Mouse (Mus musculus): ENCODE data around the gene Prrg2.
A peak's percentile ranks its signal among the peaks of the same experiment; 100 is the strongest.

The Prrg2 gene

DNA sequence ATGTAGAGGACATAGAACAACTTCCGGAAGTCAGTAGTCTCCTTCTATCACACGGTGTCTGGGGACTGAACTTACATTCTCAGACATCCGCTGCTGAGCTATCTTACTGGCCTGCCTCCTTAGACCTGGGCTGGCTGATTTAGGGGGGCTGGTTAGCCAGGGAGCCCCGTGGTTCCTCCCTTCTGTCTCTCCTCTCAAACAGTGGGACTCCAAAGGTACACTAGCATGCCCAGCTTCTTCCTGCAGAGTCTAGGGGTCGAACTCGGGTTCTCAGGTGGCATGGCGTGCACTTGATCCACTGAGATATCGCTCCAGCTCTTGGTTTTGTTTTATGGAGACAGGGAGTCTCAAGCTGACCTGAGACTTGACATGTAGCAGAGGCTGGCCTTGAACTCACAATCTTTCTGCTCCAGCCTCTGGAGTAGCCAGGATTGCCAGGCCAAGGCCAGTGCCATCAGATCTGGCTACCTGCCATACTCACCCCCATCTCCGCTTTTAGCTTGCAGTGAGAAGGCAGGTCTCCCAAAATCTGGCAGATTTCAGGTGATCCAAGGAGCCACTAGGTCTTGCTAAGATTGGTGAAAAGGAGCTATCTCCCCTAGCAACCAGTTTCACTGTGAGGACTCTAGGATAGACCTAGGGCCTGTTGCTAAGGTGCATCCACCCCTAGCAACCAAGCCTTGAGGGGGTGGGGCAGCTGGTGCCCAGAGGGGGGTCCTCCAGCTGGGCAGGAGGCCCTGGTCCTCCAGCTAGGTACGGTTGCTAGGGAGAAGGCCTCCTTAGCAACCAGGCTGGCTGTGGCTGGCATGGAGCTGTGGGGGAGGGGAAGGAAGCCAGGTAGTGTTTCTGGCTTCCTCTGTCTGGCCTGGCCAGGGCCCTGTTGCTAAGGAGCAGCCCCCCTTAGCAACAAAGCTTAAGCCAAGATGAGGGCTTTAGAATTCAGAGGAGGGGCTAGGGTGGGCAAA is 3.6 kb downstream of the Prrg2 start:
- DNase-seq (ENCODE audit: extremely low read depth, low read depth, low spot score): no peak

DNA sequence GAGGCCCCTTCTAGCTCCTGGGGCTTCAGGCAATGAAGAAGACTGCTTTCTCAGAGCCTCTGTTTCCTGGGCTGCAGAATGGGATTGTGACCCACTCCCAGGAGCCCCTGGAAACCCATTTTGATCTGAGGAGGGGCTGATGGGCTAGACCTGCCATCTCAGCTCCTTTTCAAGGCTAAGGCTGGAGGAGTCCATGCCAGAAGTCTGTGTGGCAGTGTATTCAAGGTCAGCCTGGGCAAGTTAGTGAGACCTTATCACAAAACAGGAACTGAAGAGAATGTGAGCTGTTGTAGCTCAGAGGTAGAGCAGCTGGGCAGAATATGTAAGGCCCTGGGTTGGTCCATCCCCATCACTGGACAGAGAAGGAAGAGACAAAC is 5.5 kb downstream of the Prrg2 start:
- no peak for DNase-seq (ENCODE audit: extremely low read depth, low read depth, low spot score)

DNA sequence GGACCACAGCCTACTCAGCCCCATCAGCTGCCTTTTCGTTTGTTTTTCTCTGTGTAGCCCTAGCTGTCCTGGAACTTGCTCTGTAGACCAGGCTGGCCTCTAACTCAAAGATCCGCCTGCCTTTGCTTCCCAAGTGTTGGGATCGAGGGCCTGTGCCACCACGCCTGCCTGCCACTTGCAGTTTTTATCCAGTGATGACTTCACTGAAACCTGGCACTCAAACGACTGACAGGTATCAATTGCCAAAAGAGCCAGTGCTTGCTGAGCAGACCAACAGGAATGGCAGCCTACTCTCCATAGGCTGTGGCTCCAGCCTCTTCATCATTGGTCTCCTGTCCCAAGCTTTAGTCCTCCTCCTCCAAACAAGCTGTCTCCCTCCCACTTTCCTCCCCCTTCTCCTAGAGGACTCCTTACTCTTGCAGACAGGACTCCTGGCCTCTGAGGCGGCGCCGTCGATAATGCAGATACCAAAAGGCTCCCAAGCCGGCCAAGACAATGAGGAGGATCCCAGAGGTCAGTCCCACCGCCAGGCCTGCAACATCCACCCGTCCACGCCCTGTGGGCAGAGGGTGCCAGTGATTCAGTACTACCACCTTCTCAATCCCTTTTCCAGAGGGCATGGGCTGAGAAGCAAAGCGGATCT is 6.0 kb downstream of the Prrg2 start:
- no peak for DNase-seq (ENCODE audit: extremely low read depth, low read depth, low spot score)

DNA sequence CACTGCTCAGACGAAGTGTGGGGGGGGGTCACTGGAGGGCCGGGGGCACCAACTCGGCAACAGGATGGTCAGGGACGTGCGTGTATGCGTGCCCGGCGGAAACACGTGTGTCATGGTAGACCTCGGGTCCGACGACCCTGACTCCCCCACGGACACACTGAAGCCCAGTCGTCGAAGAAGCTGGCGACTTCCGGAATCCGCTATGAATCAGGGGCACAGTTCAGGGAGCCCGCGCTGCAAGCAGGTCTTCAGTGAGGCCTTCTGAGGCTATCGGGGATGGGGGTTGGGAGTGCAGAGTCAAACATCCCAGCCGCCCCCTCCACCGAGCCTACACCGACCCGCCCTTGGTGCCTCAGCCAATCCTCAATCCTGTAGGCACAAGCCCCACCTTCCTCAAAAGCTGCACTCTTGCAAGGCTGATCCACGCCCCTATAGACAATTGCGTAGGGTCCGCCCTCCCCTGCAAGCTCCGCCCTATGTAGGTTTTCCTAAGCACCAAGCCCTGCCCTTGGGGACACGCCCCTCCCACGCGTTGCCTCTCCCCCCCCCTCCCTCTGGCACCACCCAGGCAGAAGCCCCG is 8.5 kb downstream of the Prrg2 start:
- DNase-seq (ENCODE audit: extremely low read depth, low read depth, low spot score): peak; percentile 97

DNA sequence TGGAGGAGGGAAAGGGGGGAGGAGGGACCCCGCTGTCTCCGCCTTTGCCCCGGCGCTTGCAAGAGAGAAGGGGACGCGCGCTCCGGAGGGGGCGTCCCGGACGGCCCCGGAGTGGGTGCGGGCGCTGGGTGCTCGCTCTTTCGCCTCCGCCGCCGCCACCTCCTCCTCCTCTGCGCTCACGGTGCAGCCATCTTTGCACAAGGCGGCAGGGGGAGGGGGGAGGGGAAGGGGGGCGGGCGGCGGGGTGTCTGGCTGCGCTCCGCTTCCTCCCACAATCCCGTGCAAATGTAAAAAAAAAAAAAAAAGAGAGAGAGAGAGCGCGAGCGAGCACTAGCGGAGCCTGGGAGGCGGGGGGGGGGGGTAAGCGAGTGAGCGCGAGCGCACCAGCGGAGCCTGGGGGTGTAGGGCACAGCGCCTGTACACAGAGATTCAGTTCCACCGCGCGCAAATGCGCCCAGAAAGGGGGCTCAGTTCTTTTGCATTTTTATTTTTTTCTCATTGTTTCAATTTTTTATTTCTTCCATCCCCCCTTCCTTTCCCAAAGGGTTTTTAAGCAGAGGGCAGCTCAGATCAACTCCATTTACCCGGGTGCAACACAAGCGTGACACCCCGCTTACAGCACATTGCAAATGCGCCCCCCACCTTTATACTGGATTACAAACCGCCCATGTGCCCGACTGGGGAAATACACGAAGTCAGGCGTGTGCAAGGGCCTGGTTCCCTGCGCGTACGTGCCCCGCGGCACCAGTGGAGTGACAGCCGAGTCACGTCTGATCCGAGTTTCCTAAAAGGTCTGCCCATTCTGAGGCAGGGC is 9.2 kb downstream of the Prrg2 start:
- no peak for DNase-seq (ENCODE audit: extremely low read depth, low read depth, low spot score)

DNA sequence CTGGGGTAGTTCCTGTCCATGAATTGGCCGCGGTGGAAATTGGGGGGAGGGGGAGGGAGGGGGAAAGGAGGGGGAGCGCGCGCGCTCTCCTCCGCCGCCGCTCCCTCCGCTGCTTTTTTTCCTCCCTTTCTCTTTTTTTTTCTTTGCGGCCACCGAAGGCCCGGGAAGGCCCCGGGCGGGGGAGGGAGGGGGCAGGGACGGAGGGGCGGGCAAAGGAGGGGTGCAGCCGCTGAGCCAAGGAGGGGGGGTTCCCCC is 9.7 kb downstream of the Prrg2 start, which contains the start of gene Prr12:
Gene Prr12, minus strand, starts transcription at position 20 of the 255 bp plus-strand sequence.
- no peak for DNase-seq (ENCODE audit: extremely low read depth, low read depth, low spot score)

DNA sequence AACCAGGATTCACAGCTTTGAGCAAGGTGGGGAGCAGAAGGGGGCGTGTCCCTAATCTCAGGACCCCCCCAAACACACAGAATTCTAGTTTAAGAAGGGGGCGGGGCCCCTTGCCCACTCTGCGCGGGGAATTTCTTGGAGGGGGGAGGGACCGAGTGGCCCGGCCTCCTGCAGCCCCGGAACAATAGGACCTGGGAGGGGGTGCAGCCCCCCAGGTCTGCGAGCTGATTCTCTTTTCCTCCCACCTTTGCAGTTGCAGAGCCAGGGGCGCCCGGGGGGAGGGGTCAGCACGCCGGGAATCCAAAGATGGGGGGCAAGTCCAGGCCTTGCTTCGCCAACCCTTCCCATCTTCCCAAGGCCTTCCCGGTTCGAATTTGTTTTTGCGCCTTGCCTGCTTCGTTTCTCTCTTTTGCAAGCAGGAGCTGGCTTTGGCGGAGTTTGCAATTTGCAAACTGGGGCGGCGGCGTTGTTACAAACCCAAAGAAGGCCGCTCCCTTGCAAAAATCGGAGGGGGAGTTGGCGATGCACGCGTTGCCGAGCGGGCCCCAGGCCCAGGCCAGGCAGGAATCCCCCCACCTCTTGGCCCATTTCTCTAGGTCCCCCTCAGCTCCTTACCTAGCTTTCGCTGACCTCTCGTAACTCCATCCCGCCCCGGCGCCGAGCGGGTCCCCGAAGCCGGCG is 10.2 kb downstream of the Prrg2 start:
- DNase-seq (ENCODE audit: extremely low read depth, low read depth, low spot score): no peak

DNA sequence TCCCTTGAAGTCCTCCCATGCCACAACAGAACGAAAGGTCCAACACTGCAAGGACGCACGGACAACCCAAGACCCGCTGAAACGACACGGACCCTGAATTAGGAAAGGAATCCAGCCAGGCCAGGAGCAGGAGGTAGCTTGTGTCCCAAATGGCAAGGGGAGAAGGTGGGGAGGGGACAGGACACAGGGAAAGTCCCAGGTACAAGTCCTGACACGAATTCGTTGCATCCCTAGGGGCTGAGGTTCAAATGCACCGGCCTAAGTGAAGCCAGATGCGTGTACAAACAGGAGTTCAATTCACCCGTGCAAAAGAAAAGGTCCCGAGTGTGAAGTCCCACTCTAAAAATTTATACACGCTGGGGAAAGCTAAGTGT is 10.9 kb downstream of the Prrg2 start:
- no peak for DNase-seq (ENCODE audit: extremely low read depth, low read depth, low spot score)

DNA sequence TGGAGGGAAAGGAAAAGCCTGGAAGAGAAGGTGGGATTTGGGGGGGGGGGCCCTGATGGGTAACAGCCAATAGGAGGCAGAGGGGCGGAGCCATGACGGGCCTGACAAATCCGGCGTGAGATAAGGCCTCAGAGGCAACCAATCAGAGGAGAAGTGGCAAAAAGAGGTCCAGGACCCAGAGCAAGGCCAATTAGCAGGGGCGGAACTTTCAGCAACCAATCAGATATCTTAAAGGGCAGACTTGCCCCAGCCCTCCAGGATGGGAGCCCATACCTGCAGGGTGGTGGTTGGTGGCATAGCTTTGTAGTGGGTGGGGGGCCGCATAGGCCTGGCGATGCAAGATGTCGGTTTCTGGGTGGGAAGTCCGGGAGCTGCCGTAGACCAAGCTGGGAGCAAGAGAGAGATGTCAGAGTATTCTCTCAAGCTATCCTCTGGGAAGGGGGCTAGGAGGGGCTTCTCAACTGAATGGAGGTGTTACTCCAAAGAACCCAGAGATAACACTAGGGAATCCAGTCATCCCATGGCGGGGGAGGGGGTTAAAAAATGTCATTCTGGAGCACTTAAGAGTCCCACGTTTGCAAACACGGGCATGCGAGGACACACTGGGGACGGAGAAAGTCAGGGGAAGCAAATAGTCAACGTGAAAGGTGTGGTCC is 11.4 kb downstream of the Prrg2 start:
- no peak for DNase-seq (ENCODE audit: extremely low read depth, low read depth, low spot score)

DNA sequence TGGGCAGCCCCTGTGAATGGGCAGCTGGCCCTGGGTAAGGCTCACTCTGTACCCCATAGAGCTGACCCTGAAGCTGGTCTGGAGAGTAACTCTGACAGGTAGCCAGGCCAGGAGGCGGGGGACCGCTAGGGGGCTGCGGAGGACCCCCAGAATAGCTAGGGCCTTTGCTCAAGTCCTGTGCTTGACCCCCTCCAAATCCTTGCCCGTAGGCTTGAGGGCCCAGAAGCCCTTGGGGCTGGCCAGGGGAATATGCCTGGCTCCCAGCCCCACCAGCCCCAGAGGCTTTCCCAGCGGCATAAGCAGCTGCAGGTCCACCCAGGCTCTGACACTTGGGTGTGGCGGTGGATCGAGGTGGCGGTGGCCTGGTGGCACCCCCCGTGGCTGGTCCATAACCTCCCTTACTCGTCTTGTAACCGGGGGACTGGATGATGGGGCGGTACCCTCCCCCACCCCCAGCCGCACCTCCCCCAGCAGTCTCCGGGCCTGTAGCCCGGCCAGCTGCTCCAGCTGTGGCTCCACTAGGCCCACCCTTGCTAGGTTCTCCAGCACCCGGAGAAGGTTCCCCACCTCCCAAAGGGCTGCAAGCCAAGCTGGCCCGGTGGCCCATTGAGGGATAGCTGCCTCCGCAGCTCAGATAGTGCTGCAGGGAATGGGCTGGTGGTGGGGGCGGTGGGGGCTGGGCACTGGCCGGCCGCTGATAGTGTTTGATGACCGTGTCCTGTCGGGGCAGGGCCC is 13.4 kb downstream of the Prrg2 start:
- DNase-seq (ENCODE audit: extremely low read depth, low read depth, low spot score): no peak

DNA sequence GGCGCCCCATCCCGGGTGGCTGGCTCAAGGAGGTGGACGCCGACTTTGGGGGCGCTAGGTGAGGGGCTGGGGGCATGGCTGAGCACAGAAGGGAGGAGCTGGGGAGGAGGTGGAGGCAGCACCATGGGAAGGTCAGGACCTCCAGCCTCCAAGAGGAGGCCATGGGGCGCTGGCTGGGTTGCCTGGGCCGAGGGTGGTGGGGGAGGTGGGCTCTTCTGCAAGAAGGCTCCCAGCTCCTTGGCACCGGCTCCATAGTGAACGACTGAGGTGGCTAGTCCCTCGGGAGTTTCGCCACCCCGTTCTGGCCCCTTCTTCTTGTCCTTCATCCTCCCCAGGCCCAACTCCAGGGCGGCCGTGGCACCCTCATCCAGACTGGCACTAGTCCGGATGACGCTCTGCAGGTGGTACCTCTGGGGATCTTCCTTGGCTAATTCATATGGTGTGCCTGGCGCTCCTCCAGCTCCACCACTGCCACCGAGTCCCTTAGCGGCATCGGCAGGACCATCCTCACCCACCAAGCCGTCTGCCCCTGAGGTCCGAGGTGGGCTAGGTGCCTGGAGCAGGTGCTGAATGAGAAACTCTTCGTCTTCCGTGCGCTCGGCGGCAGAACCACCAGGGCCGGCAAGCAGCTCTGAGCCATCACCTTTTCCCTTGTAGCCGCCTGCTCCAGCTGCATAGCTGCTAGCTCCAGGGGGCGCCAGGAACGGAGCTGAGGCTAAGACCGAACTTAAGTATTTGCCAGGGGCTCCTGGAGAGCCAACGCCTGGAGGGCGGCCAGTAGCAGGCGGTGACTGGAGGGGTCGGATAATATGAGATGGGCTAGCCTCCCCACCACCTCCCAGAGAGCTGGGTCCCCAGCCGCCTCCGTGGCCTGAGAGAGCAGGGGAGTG is 14.2 kb downstream of the Prrg2 start:
- no peak for DNase-seq (ENCODE audit: extremely low read depth, low read depth, low spot score)

DNA sequence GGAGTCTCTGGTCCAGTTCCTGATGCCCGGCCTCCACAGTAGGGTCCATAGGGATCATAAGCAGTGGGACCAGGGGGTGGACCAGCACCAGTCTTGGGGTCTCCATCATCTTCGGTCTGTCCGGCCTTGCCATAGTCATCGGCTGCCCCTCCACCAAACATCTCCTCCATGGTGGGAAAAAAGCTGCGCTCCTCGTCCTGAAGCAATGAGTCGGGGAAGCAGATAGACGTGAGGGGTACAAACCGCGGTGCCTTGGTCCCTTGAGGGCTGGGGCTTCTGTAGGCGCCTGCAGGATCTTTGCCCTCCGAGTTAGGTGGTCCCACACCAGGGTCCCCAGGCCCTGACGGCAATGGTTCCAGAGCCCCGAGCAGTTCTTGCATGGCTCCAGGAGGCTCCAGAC is 15.0 kb downstream of the Prrg2 start:
- no peak for DNase-seq (ENCODE audit: extremely low read depth, low read depth, low spot score)

GRCm38 (mm10) chr7:45046853-45047350 is 15.6 kb downstream of the Prrg2 start:
- DNase-seq (ENCODE audit: extremely low read depth, low read depth, low spot score): no peak

- no peak for DNase-seq (ENCODE audit: extremely low read depth, low read depth, low spot score)
These were observed 16.7 kb downstream of the Prrg2 start for GRCm38 (mm10) chr7:45045741-45046140.

GRCm38 (mm10) chr7:45043307-45043706 is 19.2 kb downstream of the Prrg2 start:
- DNase-seq (ENCODE audit: extremely low read depth, low read depth, low spot score): no peak

DNA sequence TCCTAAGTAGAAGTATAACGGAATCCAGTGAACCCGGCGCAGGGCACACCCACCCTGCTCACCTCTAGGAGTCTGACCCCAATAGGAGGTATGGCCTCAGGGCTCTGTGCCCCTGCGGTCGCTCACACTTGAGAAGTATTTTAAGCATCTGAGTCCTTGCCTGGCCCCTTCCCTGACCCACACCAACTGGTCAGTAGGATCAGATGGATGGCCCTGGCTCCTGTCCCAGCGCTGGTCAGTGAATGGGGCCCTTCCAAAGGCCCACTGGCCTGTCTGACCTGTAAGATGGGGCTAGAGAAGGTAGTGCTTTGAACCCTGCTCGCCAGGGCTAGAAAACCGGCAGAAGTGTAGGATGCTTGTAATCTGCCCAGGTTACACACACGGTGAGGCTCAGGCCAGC is 21.6 kb downstream of the Prrg2 start:
- no peak for DNase-seq (ENCODE audit: extremely low read depth, low read depth, low spot score)

GRCm38 (mm10) chr7:45038411-45038810 is 24.1 kb downstream of the Prrg2 start:
- no peak for DNase-seq (ENCODE audit: extremely low read depth, low read depth, low spot score)

DNA sequence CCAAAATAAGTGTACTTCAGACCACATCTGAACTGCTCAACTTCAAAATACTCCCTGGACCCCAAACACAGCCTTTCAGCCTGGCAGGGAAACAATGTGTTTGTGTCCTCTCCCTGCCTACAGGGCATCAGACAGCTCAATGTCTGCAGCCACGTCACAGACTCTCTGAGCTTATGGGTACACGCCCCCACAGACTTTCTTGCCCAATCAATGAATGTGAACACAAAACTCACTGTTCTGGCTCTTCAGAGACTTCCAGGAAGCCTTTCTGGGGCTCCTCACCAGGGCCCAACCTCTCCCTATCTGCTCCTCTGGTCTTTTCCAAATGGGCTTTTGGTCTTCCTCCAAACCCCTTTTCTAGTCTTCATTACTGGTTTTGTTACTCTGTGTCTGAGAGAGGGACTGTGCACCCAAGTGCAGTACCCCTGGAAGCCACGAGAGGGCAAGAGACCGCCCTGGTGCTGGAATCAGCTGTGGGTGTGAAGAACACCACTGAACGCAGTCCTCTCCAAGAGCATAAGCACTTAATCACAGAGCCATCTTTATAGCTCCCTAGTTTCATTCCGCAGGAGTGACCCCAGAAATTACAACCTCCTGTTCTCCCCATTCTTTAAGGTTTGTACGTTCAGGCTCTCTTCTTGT is 24.6 kb downstream of the Prrg2 start:
- DNase-seq (ENCODE audit: extremely low read depth, low read depth, low spot score): no peak
